Mouse (Mus musculus) cerebellum, adult 18-20 months (tissue): ENCODE results near the gene Ssbp3.

Experiments used
- DNase-seq, 2 experiments: peaks; one replicate each; pipeline ENCODE4 v3.0.0; 2021

The Ssbp3 gene

GRCm38 (mm10) chr4:106960476-106960875 lies 50.0 kb downstream of the Ssbp3 start:
- no peak for DNase-seq

GRCm38 (mm10) chr4:106961321-106961720 lies 50.8 kb downstream of the Ssbp3 start:
- no peak for DNase-seq

GRCm38 (mm10) chr4:106964356-106964755 lies 53.9 kb downstream of the Ssbp3 start:
- no peak for DNase-seq

GRCm38 (mm10) chr4:106964996-106965395 lies 54.5 kb downstream of the Ssbp3 start:
- no peak for DNase-seq

GRCm38 (mm10) chr4:106966443-106966842 lies 55.9 kb downstream of the Ssbp3 start:
- peak in 1 of 2 experiments; percentile 38 for DNase-seq

- no peak for DNase-seq
These were observed 58.4 kb downstream of the Ssbp3 start for GRCm38 (mm10) chr4:106968910-106969309.

- DNase-seq = no peak
These were observed 60.3 kb downstream of the Ssbp3 start for GRCm38 (mm10) chr4:106970786-106971185.

GRCm38 (mm10) chr4:106972061-106972460 lies 61.6 kb downstream of the Ssbp3 start:
- DNase-seq = no peak

GRCm38 (mm10) chr4:106972461-106973384 lies 62.2 kb downstream of the Ssbp3 start:
- DNase-seq = peak; percentile 83 to 89

GRCm38 (mm10) chr4:106975324-106975723 lies 64.8 kb downstream of the Ssbp3 start:
- DNase-seq = no peak

- DNase-seq = no peak
These were observed 65.4 kb downstream of the Ssbp3 start for GRCm38 (mm10) chr4:106975890-106976289.

- DNase-seq = no peak
These were observed 66.1 kb downstream of the Ssbp3 start for GRCm38 (mm10) chr4:106976576-106976975.

- no peak for DNase-seq
These were observed 66.7 kb downstream of the Ssbp3 start for GRCm38 (mm10) chr4:106977218-106977651.

- no peak for DNase-seq
These were observed 67.9 kb downstream of the Ssbp3 start for GRCm38 (mm10) chr4:106978376-106978775.

- DNase-seq = no peak
These were observed 70.2 kb downstream of the Ssbp3 start for GRCm38 (mm10) chr4:106980669-106981068.

GRCm38 (mm10) chr4:106981385-106982103 lies 71.0 kb downstream of the Ssbp3 start:
- no peak for DNase-seq

- no peak for DNase-seq
These were observed 72.0 kb downstream of the Ssbp3 start for GRCm38 (mm10) chr4:106982344-106983121.

- no peak for DNase-seq
These were observed 73.5 kb downstream of the Ssbp3 start for GRCm38 (mm10) chr4:106983908-106984515.

GRCm38 (mm10) chr4:106985289-106985688 lies 74.8 kb downstream of the Ssbp3 start:
- no peak for DNase-seq

GRCm38 (mm10) chr4:106985899-106986832 lies 75.7 kb downstream of the Ssbp3 start:
- no peak for DNase-seq

- peak; percentile 88 to 89 for DNase-seq
These were observed 77.3 kb downstream of the Ssbp3 start for GRCm38 (mm10) chr4:106987725-106988364.
